Mouse (Mus musculus) hindbrain, embryonic 16.5 days (tissue): ENCODE results near the gene Gm14151. TPM values are rescaled to one million over a fixed set of nuclear protein-coding genes. Genes with fewer than 3 reads are reported as not detected.

Source experiments
- polyA plus RNA-seq: library from polyadenylated mRNA; unstranded; fragments of >200 nt; fragmentation: Nextera tagmentation; extraction: Ambion mirVana; gene quantifications from 2 replicates; pipeline ENCODE4 v1.2.1, GENCODE M21; 2015

Gm14151 gene
- polyA plus RNA-seq, 1 experiment from 2014 or later: not detected

Other genes starting within 250 kb of the Gm14151 start
- gene Abhd12, start 187.6 kb downstream of the Gm14151 start, polyA plus RNA-seq: 143 and 157 TPM in 2 replicates
- gene Gins1, start 186.9 kb downstream of the Gm14151 start, polyA plus RNA-seq: 14.1 and 14.5 TPM in 2 replicates
- 3.6 and 4.6 TPM in 2 replicates for gene Ninl, start 53.0 kb downstream of the Gm14151 start, polyA plus RNA-seq
- 32.7 and 36.1 TPM in 2 replicates for gene Nanp, start 53.0 kb downstream of the Gm14151 start, polyA plus RNA-seq
- gene Gm14147, start 5.9 kb upstream of the Gm14151 start, polyA plus RNA-seq: not detected in 2 replicates